In genomic region chr17:23786510-23786931, GRCm38 (mm10) we compare ENCODE assay signal across 8 mouse cellular contexts. TPM values are rescaled to one million over a fixed set of nuclear protein-coding genes. Genes with fewer than 3 reads are reported as not detected.
DNase-seq lines count a peak whose midpoint lies in the region; ATAC-seq lines count a peak whose summit lies in the region.

No protein-coding gene starts in this region.

- WGBS in kidney, embryonic 16.5 days, result 13% methylated on average over 13 of the region's 13 CpGs
- 16% methylated on average over 13 of the region's 13 CpGs for WGBS in embryonic facial prominence, embryonic 11.5 days
- 15% methylated on average over 13 of the region's 13 CpGs for WGBS in intestine, embryonic 16.5 days
- 11% methylated on average over 13 of the region's 13 CpGs for WGBS in midbrain, embryonic 13.5 days

- H3K9me3 ChIP-seq in kidney, embryonic 16.5 days (ENCODE audit: low read length), result no peaks in the 10 kb centered on the region
- no peaks in the 10 kb centered on the region for H3K9me3 ChIP-seq in embryonic facial prominence, embryonic 11.5 days (replicated peaks; ENCODE audit: control insufficient read depth, low read length)
- no peaks in the 10 kb centered on the region for H3K9me3 ChIP-seq in intestine, embryonic 16.5 days (ENCODE audit: control insufficient read depth, low read length)
- no peaks in the 10 kb centered on the region for H3K9me3 ChIP-seq in midbrain, embryonic 13.5 days

- no peak for ATAC-seq in kidney, embryonic 16.5 days (ENCODE audit: low FRiP score, low TSS enrichment)
- no peak for ATAC-seq in embryonic facial prominence, embryonic 11.5 days (replicated peaks; ENCODE audit: insufficient number of reproducible peaks, low FRiP score, low TSS enrichment, low read depth)
- 0 out of 2 replicates have a peak, but pooled peaks have one; percentile 14 for ATAC-seq in intestine, embryonic 16.5 days
- ATAC-seq in midbrain, embryonic 13.5 days, result peak; percentile 49

- H3K4me3 ChIP-seq in kidney, embryonic 16.5 days (ENCODE audit: low read length), result peak overlapping the region; percentile 70
- H3K4me3 ChIP-seq in embryonic facial prominence, embryonic 11.5 days (ENCODE audit: low read depth, low read length), result peak overlapping the region; percentile 62
- peak overlapping the region; percentile 65 for H3K4me3 ChIP-seq in intestine, embryonic 16.5 days (ENCODE audit: low read length)
- H3K4me3 ChIP-seq in midbrain, embryonic 13.5 days (replicated peaks), result peak overlapping the region; percentile 54

- no peaks in the 10 kb centered on the region for H3K36me3 ChIP-seq in kidney, embryonic 16.5 days (ENCODE audit: insufficient read depth, low read length)
- no peaks in the 10 kb centered on the region for H3K36me3 ChIP-seq in embryonic facial prominence, embryonic 11.5 days (replicated peaks; ENCODE audit: control insufficient read depth, insufficient read depth, low read depth, low read length)
- no peaks in the 10 kb centered on the region for H3K36me3 ChIP-seq in intestine, embryonic 16.5 days (ENCODE audit: control insufficient read depth, insufficient read depth, low read length)
- H3K36me3 ChIP-seq in midbrain, embryonic 13.5 days, result no peaks in the 10 kb centered on the region

- no peak for DNase-seq in kidney, postnatal 10 days
- peak; percentile 44 for DNase-seq in adrenal gland, postnatal 14 days
- peak; percentile 53 for DNase-seq in embryonic facial prominence, embryonic 11.5 days (ENCODE audit: low spot score)
- no peak for DNase-seq in gastrocnemius, adult 8-10 months (ENCODE audit: low spot score in 2 of 2)
- DNase-seq in layer of hippocampus, adult 8-10 months (ENCODE audit: low spot score in 2 of 2), result no peak

- peaks cover 21% of the 10 kb centered on the region for H3K4me1 ChIP-seq in kidney, embryonic 16.5 days (ENCODE audit: insufficient read depth, low read length)
- no peaks in the 10 kb centered on the region for H3K4me1 ChIP-seq in embryonic facial prominence, embryonic 11.5 days (ENCODE audit: control insufficient read depth, insufficient read depth, low read length)
- H3K4me1 ChIP-seq in intestine, embryonic 16.5 days (ENCODE audit: control insufficient read depth, insufficient read depth, low read length), result peaks cover 19% of the 10 kb centered on the region
- H3K4me1 ChIP-seq in midbrain, embryonic 13.5 days (replicated peaks), result peaks cover 34% of the 10 kb centered on the region

- H3K27me3 ChIP-seq in kidney, embryonic 16.5 days (ENCODE audit: insufficient read depth, low read length), result no peaks in the 10 kb centered on the region
- H3K27me3 ChIP-seq in embryonic facial prominence, embryonic 11.5 days (ENCODE audit: control insufficient read depth, insufficient read depth, low read length), result no peaks in the 10 kb centered on the region
- no peaks in the 10 kb centered on the region for H3K27me3 ChIP-seq in intestine, embryonic 16.5 days (replicated peaks; ENCODE audit: control insufficient read depth, insufficient read depth, low read length)
- no peaks in the 10 kb centered on the region for H3K27me3 ChIP-seq in midbrain, embryonic 13.5 days

- H3K9ac ChIP-seq in kidney, embryonic 16.5 days (replicated peaks; ENCODE audit: low read length), result peak overlapping the region; percentile 80
- H3K9ac ChIP-seq in embryonic facial prominence, embryonic 11.5 days (replicated peaks; ENCODE audit: low read length), result peak overlapping the region; percentile 33
- 0 out of 2 replicates have a peak overlapping the region, but pooled peaks have one; percentile 2 for H3K9ac ChIP-seq in intestine, embryonic 16.5 days (ENCODE audit: low read depth, low read length)
- peak overlapping the region; percentile 86 for H3K9ac ChIP-seq in midbrain, embryonic 13.5 days (replicated peaks)

- peak overlapping the region; percentile 91 for H3K4me2 ChIP-seq in kidney, embryonic 16.5 days (replicated peaks; ENCODE audit: low read depth, low read length)
- H3K4me2 ChIP-seq in embryonic facial prominence, embryonic 11.5 days (ENCODE audit: low read depth, low read length), result peak overlapping the region; percentile 81
- peak overlapping the region; percentile 96 for H3K4me2 ChIP-seq in intestine, embryonic 16.5 days (ENCODE audit: low read depth, low read length)
- peak overlapping the region; percentile 63 for H3K4me2 ChIP-seq in midbrain, embryonic 13.5 days (replicated peaks)

- 0 out of 2 replicates have a peak overlapping the region, but pooled peaks have one; percentile 13 for H3K27ac ChIP-seq in kidney, embryonic 16.5 days (ENCODE audit: low read length)
- H3K27ac ChIP-seq in embryonic facial prominence, embryonic 11.5 days (replicated peaks; ENCODE audit: low read depth, low read length), result no peak overlapping the region
- H3K27ac ChIP-seq in intestine, embryonic 16.5 days (ENCODE audit: low read length), result no peak overlapping the region
- peak overlapping the region; percentile 90 for H3K27ac ChIP-seq in midbrain, embryonic 13.5 days

RNA-seq across cellular contexts. Expression of gene Flywch2, which starts 0.6 kb away (rescaled TPM):
- polyA plus RNA-seq in kidney, embryonic 16.5 days (2015; fragmentation: Nextera tagmentation; extraction: Ambion mirVana), result 31.7 and 35.0 TPM in 2 replicates
- total RNA-seq in adrenal gland, postnatal 14 days (2021), result 6.5 and 9.8 TPM in 2 replicates
- 35.4 and 45.5 TPM in 2 replicates for polyA plus RNA-seq in embryonic facial prominence, embryonic 11.5 days (2014; fragmentation: Nextera tagmentation; extraction: Ambion mirVana)
- 9.8 and 14.9 TPM in 2 replicates for polyA plus RNA-seq in intestine, embryonic 16.5 days (2015; fragmentation: Nextera tagmentation; extraction: Ambion mirVana)
- 63.9 and 70.5 TPM in 2 replicates for polyA plus RNA-seq in midbrain, embryonic 13.5 days (2015; fragmentation: Nextera tagmentation; extraction: Ambion mirVana)
- not detected for total RNA-seq in gastrocnemius, adult 8-10 months (2022)
- total RNA-seq in layer of hippocampus, adult 8-10 months (2022), result 10 to 100 TPM in 2 of 4 experiments, 1 to 10 TPM in 2; 8.1 to 11.7 (median 10.1) TPM

RNA-seq across cellular contexts. Expression of gene Srrm2, which starts 3.8 kb away (rescaled TPM):
- polyA plus RNA-seq in kidney, embryonic 16.5 days (2015; fragmentation: Nextera tagmentation; extraction: Ambion mirVana), result 411 and 514 TPM in 2 replicates
- total RNA-seq in adrenal gland, postnatal 14 days (2021), result 515 and 599 TPM in 2 replicates
- polyA plus RNA-seq in embryonic facial prominence, embryonic 11.5 days (2014; fragmentation: Nextera tagmentation; extraction: Ambion mirVana), result 346 and 389 TPM in 2 replicates
- 319 and 373 TPM in 2 replicates for polyA plus RNA-seq in intestine, embryonic 16.5 days (2015; fragmentation: Nextera tagmentation; extraction: Ambion mirVana)
- 639 and 664 TPM in 2 replicates for polyA plus RNA-seq in midbrain, embryonic 13.5 days (2015; fragmentation: Nextera tagmentation; extraction: Ambion mirVana)
- 100 to 1,000 TPM; 152 to 180 (median 170) TPM for total RNA-seq in gastrocnemius, adult 8-10 months (2022)
- total RNA-seq in layer of hippocampus, adult 8-10 months (2022), result 100 to 1,000 TPM; 503 to 777 (median 666) TPM

RNA-seq across cellular contexts. Expression of gene Flywch1, which starts 15.1 kb away (rescaled TPM):
- 101 and 104 TPM in 2 replicates for polyA plus RNA-seq in kidney, embryonic 16.5 days (2015; fragmentation: Nextera tagmentation; extraction: Ambion mirVana)
- total RNA-seq in adrenal gland, postnatal 14 days (2021), result 44.4 and 46.4 TPM in 2 replicates
- polyA plus RNA-seq in embryonic facial prominence, embryonic 11.5 days (2014; fragmentation: Nextera tagmentation; extraction: Ambion mirVana), result 88.3 and 103 TPM in 2 replicates
- 44.5 and 44.9 TPM in 2 replicates for polyA plus RNA-seq in intestine, embryonic 16.5 days (2015; fragmentation: Nextera tagmentation; extraction: Ambion mirVana)
- polyA plus RNA-seq in midbrain, embryonic 13.5 days (2015; fragmentation: Nextera tagmentation; extraction: Ambion mirVana), result 238 and 243 TPM in 2 replicates
- 10 to 100 TPM; 48.7 to 63.8 (median 54.3) TPM for total RNA-seq in gastrocnemius, adult 8-10 months (2022)
- total RNA-seq in layer of hippocampus, adult 8-10 months (2022), result 100 to 1,000 TPM; 324 to 395 (median 358) TPM

RNA-seq across cellular contexts. Expression of gene Kremen2, which starts 40.9 kb away (rescaled TPM):
- polyA plus RNA-seq in kidney, embryonic 16.5 days (2015; fragmentation: Nextera tagmentation; extraction: Ambion mirVana), result 0.81 and 1.3 TPM in 2 replicates
- not detected in 2 replicates for total RNA-seq in adrenal gland, postnatal 14 days (2021)
- polyA plus RNA-seq in embryonic facial prominence, embryonic 11.5 days (2014; fragmentation: Nextera tagmentation; extraction: Ambion mirVana), result 8.1 and 11.7 TPM in 2 replicates
- 0.44 and 0.51 TPM in 2 replicates for polyA plus RNA-seq in intestine, embryonic 16.5 days (2015; fragmentation: Nextera tagmentation; extraction: Ambion mirVana)
- 0.57 and 0.66 TPM in 2 replicates for polyA plus RNA-seq in midbrain, embryonic 13.5 days (2015; fragmentation: Nextera tagmentation; extraction: Ambion mirVana)
- not detected for total RNA-seq in gastrocnemius, adult 8-10 months (2022)
- total RNA-seq in layer of hippocampus, adult 8-10 months (2022), result 1 to 10 TPM in 1 of 4 experiments, under 1 TPM in 3; 0.51 to 1.3 (median 0.68) TPM

RNA-seq across cellular contexts. Expression of gene Elob, which starts 42.4 kb away (rescaled TPM):
- 954 and 966 TPM in 2 replicates for polyA plus RNA-seq in kidney, embryonic 16.5 days (2015; fragmentation: Nextera tagmentation; extraction: Ambion mirVana)
- 376 and 380 TPM in 2 replicates for total RNA-seq in adrenal gland, postnatal 14 days (2021)
- polyA plus RNA-seq in embryonic facial prominence, embryonic 11.5 days (2014; fragmentation: Nextera tagmentation; extraction: Ambion mirVana), result 1,057 and 1,139 TPM in 2 replicates
- 836 and 930 TPM in 2 replicates for polyA plus RNA-seq in intestine, embryonic 16.5 days (2015; fragmentation: Nextera tagmentation; extraction: Ambion mirVana)
- 1,286 and 1,324 TPM in 2 replicates for polyA plus RNA-seq in midbrain, embryonic 13.5 days (2015; fragmentation: Nextera tagmentation; extraction: Ambion mirVana)
- 100 to 1,000 TPM; 403 to 511 (median 426) TPM for total RNA-seq in gastrocnemius, adult 8-10 months (2022)
- total RNA-seq in layer of hippocampus, adult 8-10 months (2022), result 100 to 1,000 TPM; 314 to 381 (median 345) TPM

Comparison
In these comparisons a context has a peak if more than half of its experiments do, and no peak if none do; other contexts are left out.
1. ATAC-seq: peak in intestine, embryonic 16.5 days (single experiment) and midbrain, embryonic 13.5 days (single experiment); none in kidney, embryonic 16.5 days (single experiment) and embryonic facial prominence, embryonic 11.5 days (single experiment).
2. H3K27ac ChIP-seq: peak in kidney, embryonic 16.5 days (single experiment) and midbrain, embryonic 13.5 days (single experiment); none in embryonic facial prominence, embryonic 11.5 days (single experiment) and intestine, embryonic 16.5 days (single experiment).
3. H3K9ac ChIP-seq: peak in every context shown above with its lines; median percentile 86 in midbrain, embryonic 13.5 days; 80 in kidney, embryonic 16.5 days; 33 in embryonic facial prominence, embryonic 11.5 days; 2 in intestine, embryonic 16.5 days.
4. DNase-seq: peak in adrenal gland, postnatal 14 days (single experiment) and embryonic facial prominence, embryonic 11.5 days (single experiment); none in kidney, postnatal 10 days (single experiment), gastrocnemius, adult 8-10 months (0 of 2) and layer of hippocampus, adult 8-10 months (0 of 2).
5. Peak in every context shown above with its lines, with median percentiles within 50 percentile points of each other: H3K4me2 ChIP-seq and H3K4me3 ChIP-seq.